Mouse (Mus musculus) kidney, adult 2 months (tissue): Measurements from ENCODE around the gene Fbxw5.
"Not testable (repeated sequence)": the region's sequence is repeated elsewhere in the genome, so short reads cannot be mapped to it uniquely, and the experiment has no call there.

Experiments used
- CTCF ChIP-seq: fragments of 200-500 bp; conservative IDR thresholded peaks from 2 replicates; pipeline ENCODE4 v1.5.1; 2011; ENCODE audit warnings: low read depth, mild to moderate bottlenecking, control low read depth, low read length, moderate library complexity, mixed read lengths; ENCODE audit not compliant: insufficient read depth, insufficient read length
- POLR2A ChIP-seq: fragments of 200-500 bp; IDR thresholded peaks from one replicate; pipeline ENCODE4 v1.6.1; 2011; ENCODE audit warnings: low read depth, low read length, control low read depth

DNA sequence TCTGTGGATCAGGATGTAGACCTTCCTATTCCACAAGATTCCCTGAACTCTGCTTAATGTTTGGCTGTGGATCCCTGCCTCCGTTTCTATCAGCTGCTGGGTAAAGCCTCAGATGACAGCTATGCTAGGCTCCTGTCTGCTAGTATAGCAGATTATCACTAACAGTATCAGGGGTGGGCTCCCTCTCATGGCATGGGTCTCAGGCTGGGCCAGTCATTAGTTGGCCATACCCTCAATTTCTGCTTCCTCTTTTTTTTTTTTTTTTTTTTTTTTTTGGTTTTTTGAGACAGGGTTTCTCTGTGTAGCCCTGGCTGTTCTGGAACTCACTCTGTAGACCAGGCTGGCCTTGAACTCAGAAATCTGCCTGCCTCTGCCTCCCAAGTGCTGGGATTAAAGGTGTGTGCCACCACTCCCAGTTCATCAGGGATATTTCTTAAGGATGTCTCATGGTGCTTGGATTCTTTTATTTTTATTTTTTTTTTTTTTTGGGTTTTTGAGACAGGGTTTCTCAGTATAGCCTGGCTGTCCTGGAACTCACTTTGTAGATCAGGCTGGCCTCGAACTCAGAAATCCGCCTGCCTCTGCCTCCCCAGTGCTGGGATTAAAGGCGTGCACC lies 52.7 kb downstream of the Fbxw5 start:
- not testable (repeated sequence) for TF ChIP-seq POLR2A, CTCF
